Mouse (Mus musculus) large intestine, adult 2 months (tissue): ENCODE results near the gene Amhr2. TPM values are rescaled to one million over a fixed set of nuclear protein-coding genes. Genes with fewer than 3 reads are reported as not detected.

ENCODE experiments used
- polyA plus RNA-seq: library from polyadenylated mRNA; depleted of rRNA; stranded (reverse); fragments of >200 nt; gene quantifications from 2 replicates; pipeline ENCODE4 v1.2.3, GENCODE M21; 2012; rRNA removed

The Amhr2 gene
- polyA plus RNA-seq, 1 experiment = 1.0 TPM

Other genes with a start within 250 kb of the Amhr2 start
- gene Zfp740, start 242.1 kb upstream of the Amhr2 start, polyA plus RNA-seq = 20.2 and 26.4 TPM in 2 replicates
- gene Csad, start 240.6 kb upstream of the Amhr2 start, polyA plus RNA-seq = 18.9 and 23.9 TPM in 2 replicates
- 23.0 and 24.8 TPM in 2 replicates for gene Itgb7, start 213.4 kb upstream of the Amhr2 start, polyA plus RNA-seq
- gene Rarg, start 187.8 kb upstream of the Amhr2 start, polyA plus RNA-seq = 6.9 and 8.6 TPM in 2 replicates
- not detected in 2 replicates for gene Gm9918, start 174.8 kb upstream of the Amhr2 start, polyA plus RNA-seq
- 52.4 and 57.1 TPM in 2 replicates for gene Mfsd5, start 165.9 kb upstream of the Amhr2 start, polyA plus RNA-seq
- gene Espl1, start 149.1 kb upstream of the Amhr2 start, polyA plus RNA-seq = 14.8 and 16.1 TPM in 2 replicates
- gene Pfdn5, start 119.3 kb upstream of the Amhr2 start, polyA plus RNA-seq = 97.0 and 98.7 TPM in 2 replicates
- 38.9 and 49.8 TPM in 2 replicates for gene Myg1, start 113.7 kb upstream of the Amhr2 start, polyA plus RNA-seq
- 31.0 and 35.2 TPM in 2 replicates for gene Aaas, start 94.6 kb upstream of the Amhr2 start, polyA plus RNA-seq
- not detected in 2 replicates for gene Sp7, start 78.2 kb upstream of the Amhr2 start, polyA plus RNA-seq
- gene Sp1, start 39.2 kb upstream of the Amhr2 start, polyA plus RNA-seq = 10.3 and 19.7 TPM in 2 replicates
- gene Prr13, start 13.7 kb downstream of the Amhr2 start, polyA plus RNA-seq = 734 and 781 TPM in 2 replicates
- gene Pcbp2, start 25.2 kb downstream of the Amhr2 start, polyA plus RNA-seq = 449 and 466 TPM in 2 replicates
- gene Gm10337, start 58.4 kb downstream of the Amhr2 start, polyA plus RNA-seq = not detected in 2 replicates
- 2.6 and 2.7 TPM in 2 replicates for gene Map3k12, start 71.7 kb downstream of the Amhr2 start, polyA plus RNA-seq
- 82.8 and 89.5 TPM in 2 replicates for gene Tarbp2, start 72.8 kb downstream of the Amhr2 start, polyA plus RNA-seq
- 3.1 and 3.6 TPM in 2 replicates for gene Npff, start 79.6 kb downstream of the Amhr2 start, polyA plus RNA-seq
- gene Gm28047, start 179.7 kb downstream of the Amhr2 start, polyA plus RNA-seq = not detected in 2 replicates
- gene Atf7, start 180.1 kb downstream of the Amhr2 start, polyA plus RNA-seq = 45.0 and 47.4 TPM in 2 replicates
- 376 and 414 TPM in 2 replicates for gene Atp5g2, start 227.0 kb downstream of the Amhr2 start, polyA plus RNA-seq